In the genomic region with DNA sequence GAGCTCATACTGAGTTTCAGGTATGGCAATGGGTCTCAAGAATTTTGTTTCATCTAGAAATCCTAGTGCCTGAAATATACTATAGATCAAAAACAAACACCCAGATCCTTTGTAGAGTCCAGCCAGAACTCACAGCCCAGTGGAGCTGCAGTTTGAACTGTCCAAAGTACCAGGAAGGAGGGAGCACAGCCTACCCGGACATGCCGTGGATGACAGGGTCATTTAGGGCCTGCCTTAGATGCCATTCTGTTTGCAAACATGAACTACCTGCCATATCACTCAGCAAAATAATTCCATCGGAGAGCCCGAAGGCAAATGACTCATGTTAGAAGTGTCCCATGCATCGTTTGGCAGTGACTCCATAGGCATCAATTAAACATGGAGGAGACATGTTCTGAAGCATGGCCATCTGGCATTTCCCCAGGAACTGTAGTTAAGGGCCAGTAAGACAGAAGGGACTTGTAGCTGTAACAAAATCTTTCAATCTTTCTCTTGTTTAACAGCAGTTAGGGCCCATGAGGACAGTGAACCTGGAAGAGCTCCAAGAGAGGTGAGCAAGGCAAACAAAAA, we compare ENCODE assay signal across 8 mouse cellular contexts. TPM values are rescaled to one million over a fixed set of nuclear protein-coding genes. Genes with fewer than 3 reads are reported as not detected.
DNase-seq lines count a peak whose midpoint lies in the region.
"Had no signal": no experiment of that assay in that cellular context is flagged by ENCODE, and none has a peak within 500 bp of the region (broad histone marks: within the 10 kb centered on the region; RNA-seq: fewer than 3 reads in every experiment).

No protein-coding gene starts in this region.

- H3K27me3 ChIP-seq in forebrain, embryonic 10.5 days (ENCODE audit: poor library complexity, severe bottlenecking): no peaks in the 10 kb centered on the region; the same call in 1 of the 2 replicates

- DNase-seq in 3134 (ENCODE audit: extremely low read depth, insufficient read length, low spot score) (peak; percentile 25), 3T3-L1 (ENCODE audit: low read depth, low spot score) (peak; percentile 94), liver (peak; percentile 7)
- no peak for DNase-seq in forebrain, embryonic 10.5 days (ENCODE audit: extremely low spot score, low spot score)
- no peak for DNase-seq in layer of hippocampus, adult 18-20 months (ENCODE audit: low spot score in 2 of 2)
- DNase-seq in adrenal gland, adult (ENCODE audit: inconsistent age in 2 of 2, low spot score in 1 of 2): no peak
- DNase-seq in layer of hippocampus, postnatal 36 days: no peak

- peak overlapping the region; percentile 61; the same call in 1 of the 2 replicates for H3K4me3 ChIP-seq in forebrain, embryonic 10.5 days
- H3K4me3 ChIP-seq: heart, embryonic 13.5 days had no signal

- no peaks in the 10 kb centered on the region for H3K9me3 ChIP-seq in forebrain, embryonic 10.5 days
- H3K9me3 ChIP-seq: heart, embryonic 13.5 days had no signal

- peaks cover 25% of the 10 kb centered on the region for H3K4me1 ChIP-seq in forebrain, embryonic 10.5 days

- H3K36me3 ChIP-seq in forebrain, embryonic 10.5 days (replicated peaks): no peaks in the 10 kb centered on the region
- H3K36me3 ChIP-seq: heart, embryonic 13.5 days had no signal

- no peak overlapping the region for H3K27ac ChIP-seq in forebrain, embryonic 10.5 days
- H3K27ac ChIP-seq: heart, embryonic 13.5 days had no signal

- WGBS in forebrain, embryonic 10.5 days: 94% methylated on average over 5 of the region's 5 CpGs

RNA-seq across cellular contexts. Expression of gene Plcxd2, which starts 1.9 kb away (rescaled TPM):
- polyA plus RNA-seq in forebrain, embryonic 10.5 days (2016; fragmentation: Nextera tagmentation; extraction: Ambion mirVana): 3.4 and 4.4 TPM in 2 replicates
- total RNA-seq in layer of hippocampus, adult 18-20 months (2021): 10 to 100 TPM; 11.7 to 14.8 TPM
- total RNA-seq in layer of hippocampus, postnatal 36 days (2021): 10 to 100 TPM; 16.4 to 18.4 TPM

RNA-seq across cellular contexts. Expression of gene Phldb2, which starts 54.7 kb away (rescaled TPM):
- polyA plus RNA-seq in forebrain, embryonic 10.5 days (2016; fragmentation: Nextera tagmentation; extraction: Ambion mirVana): 28.0 and 28.3 TPM in 2 replicates
- 1 to 10 TPM; 3.8 to 4.0 TPM for total RNA-seq in layer of hippocampus, adult 18-20 months (2021)
- 1 to 10 TPM; 4.9 to 8.0 TPM for total RNA-seq in layer of hippocampus, postnatal 36 days (2021)

Comparison
In these comparisons a context has a peak if more than half of its experiments do, and no peak if none do; other contexts are left out.
1. DNase-seq: peak in 3134 (single experiment), 3T3-L1 (single experiment) and liver (single experiment); none in forebrain, embryonic 10.5 days (single experiment), layer of hippocampus, adult 18-20 months (0 of 2), adrenal gland, adult (0 of 2) and layer of hippocampus, postnatal 36 days (0 of 2).